Mouse (Mus musculus) embryo, embryonic 11.5 days (tissue): ENCODE data around the gene Zswim8.
"Not testable (repeated sequence)": the region's sequence is repeated elsewhere in the genome, so short reads cannot be mapped to it uniquely, and the experiment has no call there.

Source experiments
- DNase-seq: peaks from one replicate; pipeline ENCODE4 v3.0.0-alpha.2; 2012; ENCODE audit warnings: low read depth, low spot score

Zswim8 gene

DNA sequence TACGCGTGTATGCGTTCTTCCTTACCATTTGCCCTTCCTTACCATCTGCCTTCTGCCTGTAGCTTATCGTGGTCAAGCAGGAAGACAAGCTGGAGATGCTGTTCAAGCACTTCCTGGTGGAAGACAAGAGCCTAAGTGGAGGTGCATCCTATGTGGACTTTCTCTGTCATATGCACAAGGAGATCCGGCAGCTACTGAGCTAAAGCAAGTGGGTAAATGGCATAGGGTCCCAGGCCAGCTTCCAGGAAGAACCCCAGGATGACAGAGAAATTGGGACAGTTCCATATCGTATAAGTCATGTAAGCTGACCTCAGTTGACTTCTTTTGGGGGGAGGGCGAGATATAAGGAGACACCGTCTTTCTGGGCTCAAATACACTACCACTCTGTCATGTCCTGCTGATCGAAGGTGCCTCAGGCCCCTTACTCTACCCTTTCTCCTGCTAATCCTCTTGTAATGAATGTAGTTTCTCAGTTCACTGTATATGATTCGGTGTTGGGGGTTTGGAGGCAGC, 13.7 kb upstream of the Zswim8 start:
- DNase-seq: no peak

DNA sequence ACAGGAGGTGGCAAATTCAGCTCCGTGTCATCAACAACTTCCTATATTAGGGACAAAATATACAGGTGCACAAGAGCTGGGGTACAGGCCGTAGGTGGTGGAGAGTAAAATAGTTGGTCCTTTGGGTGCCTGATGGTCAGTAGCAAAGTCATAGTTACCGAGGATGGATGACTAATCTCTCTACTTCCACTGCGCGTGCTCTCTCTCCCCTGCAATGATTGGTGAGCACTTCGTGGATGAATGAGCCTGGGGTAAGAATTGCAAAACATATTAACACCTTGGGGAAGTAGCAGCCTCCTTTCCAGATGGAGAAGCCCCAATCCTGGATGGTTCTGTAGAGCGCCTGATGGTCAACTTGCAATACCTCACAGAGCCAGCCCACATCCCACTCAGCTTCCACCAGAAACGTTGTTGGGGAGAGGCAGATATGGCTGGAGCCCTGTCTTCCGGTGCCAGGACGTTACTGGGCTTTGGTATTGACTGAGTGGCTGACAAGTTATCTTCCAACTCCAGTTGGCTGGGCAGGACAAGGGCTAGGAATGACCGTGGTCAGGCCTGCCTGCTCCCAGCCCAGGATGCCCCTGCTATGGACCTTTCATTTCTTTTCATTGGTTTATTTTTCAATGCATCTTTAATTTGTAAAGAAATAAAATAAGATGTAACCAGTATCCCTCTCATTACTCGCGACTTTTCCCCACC, 13.0 kb upstream of the Zswim8 start:
- no peak for DNase-seq

GRCm38 (mm10) chr14:20694884-20695760, 12.2 kb upstream of the Zswim8 start, which contains the start of gene Fut11:
TSS of gene Fut11 (plus strand) at chr14:20694968.
- DNase-seq: peak; percentile 74

- no peak for DNase-seq
Measured at GRCm38 (mm10) chr14:20695761-20696520, 11.4 kb upstream of the Zswim8 start.

DNA sequence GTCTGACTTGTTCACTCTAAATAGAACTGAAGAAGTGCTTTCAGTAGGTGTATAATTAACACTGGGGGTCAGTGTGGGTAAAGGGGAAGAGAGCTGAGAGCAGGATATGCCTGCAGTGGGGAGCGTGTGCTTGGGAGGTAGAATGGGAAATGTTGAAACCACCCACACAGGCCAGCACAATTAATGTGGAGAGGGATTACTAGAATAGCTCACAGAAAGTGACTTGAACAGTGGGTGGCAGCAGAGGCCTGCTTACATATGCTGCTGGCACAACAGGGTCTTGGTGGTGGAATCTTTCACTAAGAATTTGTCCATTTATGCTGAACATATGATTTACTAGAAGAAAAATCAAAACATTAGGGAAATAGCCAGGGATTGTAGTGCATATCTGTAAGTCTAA, 10.4 kb upstream of the Zswim8 start:
- DNase-seq: no peak

DNA sequence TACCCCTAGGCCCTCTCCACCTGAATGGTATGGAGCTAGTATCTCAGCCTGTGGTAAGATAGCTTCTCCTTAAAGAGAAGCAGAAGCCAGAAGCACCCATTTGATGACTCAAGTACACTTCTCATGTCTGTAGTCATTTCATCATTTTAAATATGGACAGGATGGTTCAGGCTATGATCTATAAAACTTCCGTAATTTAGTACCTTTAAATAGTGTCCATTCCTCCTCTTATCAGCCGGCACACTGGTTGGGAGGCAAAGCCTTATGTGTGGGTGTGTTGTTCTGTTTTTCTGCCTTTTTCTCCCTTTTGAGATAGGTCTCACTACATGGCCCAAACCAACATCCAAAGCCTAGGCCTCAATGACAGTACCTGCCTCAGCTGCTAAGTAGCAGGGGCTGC, 8.8 kb upstream of the Zswim8 start:
- DNase-seq: no peak

- DNase-seq: no peak
Measured at GRCm38 (mm10) chr14:20700362-20700761, 7.0 kb upstream of the Zswim8 start.

- DNase-seq: no peak
Measured at GRCm38 (mm10) chr14:20701554-20701953, 5.8 kb upstream of the Zswim8 start.

GRCm38 (mm10) chr14:20702096-20702740, 5.1 kb upstream of the Zswim8 start:
- no peak for DNase-seq

GRCm38 (mm10) chr14:20702741-20703381, 4.5 kb upstream of the Zswim8 start, which contains the start of gene Chchd1:
TSS of gene Chchd1 (plus strand) at chr14:20703006.
- peak; percentile 85 for DNase-seq

DNA sequence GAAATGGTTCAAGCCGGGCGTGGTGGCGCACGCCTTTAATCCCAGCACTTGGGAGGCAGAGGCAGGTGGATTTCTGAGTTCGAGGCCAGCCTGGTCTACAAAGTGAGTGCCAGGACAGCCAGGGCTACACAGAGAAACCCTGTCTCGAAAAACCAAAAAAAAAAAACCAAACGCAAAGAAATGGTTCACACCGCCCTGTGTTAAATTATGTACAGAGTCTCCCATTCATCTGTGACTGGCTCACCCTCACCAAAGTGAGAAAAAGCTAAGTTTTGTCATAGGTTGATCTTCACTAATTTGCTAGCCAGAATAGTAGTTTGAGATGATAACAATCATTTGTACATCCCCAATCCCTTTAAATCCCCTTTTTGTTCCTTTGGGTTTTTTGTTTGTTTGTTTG, 3.9 kb upstream of the Zswim8 start:
- not testable (repeated sequence) for DNase-seq

DNA sequence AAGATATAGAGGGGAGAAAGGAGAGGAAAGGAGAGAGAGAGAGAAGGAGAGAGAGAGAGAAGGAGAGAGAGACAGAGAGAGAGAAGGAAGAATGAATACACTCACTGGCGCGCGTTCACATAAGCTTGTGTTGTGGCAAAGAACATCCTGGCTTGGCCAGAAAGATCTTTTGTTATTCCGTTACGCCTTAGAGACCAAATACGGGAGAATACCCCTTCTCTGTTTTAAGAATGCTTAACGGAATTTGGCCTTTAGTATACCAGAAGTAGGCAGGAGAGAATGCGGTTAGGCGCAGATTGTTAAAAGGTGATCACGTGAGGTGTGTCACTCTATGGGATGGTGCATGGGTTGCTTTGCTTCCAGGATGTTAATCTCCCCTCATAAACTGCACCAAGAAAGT, 887 bp downstream of the Zswim8 start:
- DNase-seq: no peak

GRCm38 (mm10) chr14:20713832-20714231, 6.5 kb downstream of the Zswim8 start:
- DNase-seq: no peak

DNA sequence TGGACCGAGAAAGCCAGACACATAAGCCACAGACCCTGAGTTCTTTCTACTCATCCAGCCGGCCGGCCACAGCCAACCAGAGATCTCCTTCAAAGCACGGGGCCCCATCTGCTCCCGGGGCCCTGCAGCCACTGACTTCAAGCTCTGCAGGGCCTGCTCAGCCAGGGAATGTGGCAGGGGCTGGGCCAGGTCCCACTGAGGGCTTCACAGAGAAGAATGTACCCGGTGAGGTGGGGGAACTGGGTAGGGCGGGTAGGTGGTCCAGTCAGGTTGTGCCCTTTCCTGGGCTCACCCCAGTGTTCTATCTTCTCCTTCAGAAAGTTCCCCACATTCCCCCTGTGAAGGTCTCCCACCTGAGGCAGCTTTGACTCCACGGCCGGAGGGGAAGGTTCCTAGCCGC, 11.1 kb downstream of the Zswim8 start:
- DNase-seq: no peak

DNA sequence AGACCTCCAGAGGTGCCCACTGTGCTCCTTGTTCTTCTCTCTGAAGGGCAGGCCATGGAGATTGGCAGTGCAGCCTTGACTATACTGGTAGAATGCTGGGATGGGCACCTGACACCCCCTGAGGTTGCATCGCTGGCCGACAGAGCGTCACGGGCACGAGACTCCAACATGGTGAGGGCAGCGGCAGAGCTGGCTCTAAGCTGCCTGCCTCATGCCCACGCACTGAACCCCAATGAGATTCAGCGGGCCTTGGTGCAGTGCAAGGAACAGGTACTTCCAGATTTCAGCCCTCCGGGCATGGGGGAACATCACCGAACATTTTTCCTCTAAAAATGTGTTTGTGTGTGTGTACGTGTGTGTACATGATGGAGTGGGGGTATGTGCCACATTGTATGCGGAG, 12.4 kb downstream of the Zswim8 start:
- no peak for DNase-seq

- DNase-seq: no peak
Measured at GRCm38 (mm10) chr14:20721371-20721770, 14.0 kb downstream of the Zswim8 start.

GRCm38 (mm10) chr14:20723006-20723405, 15.7 kb downstream of the Zswim8 start:
- DNase-seq: no peak

GRCm38 (mm10) chr14:20724043-20724442, 16.7 kb downstream of the Zswim8 start:
- DNase-seq: no peak

- no peak for DNase-seq
Measured at GRCm38 (mm10) chr14:20725660-20726339, 18.4 kb downstream of the Zswim8 start.

DNA sequence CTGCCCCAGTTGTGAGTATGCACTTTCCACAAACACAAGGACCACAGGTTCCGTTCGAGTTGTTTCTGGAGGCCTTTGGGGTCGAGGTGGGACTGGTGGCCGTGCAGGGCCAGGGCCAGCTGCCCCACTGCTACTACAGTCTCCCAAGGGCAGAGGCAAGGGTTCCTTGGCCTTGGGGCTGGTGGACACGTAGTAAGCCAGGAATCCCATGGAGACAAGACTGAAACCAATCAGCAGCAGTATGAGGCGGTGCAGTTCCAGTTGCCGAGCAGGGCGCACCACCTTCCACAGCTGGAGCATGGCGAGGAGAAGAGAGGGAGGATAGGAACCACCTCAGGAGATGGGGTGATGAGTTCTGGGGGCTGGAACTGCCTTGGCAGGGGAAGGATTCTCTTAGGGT, 22.5 kb downstream of the Zswim8 start:
- DNase-seq: no peak
